Mouse (Mus musculus): Measurements from ENCODE around the gene Hspa8.
A peak's percentile ranks its signal among the peaks of the same experiment; 100 is the strongest.
"Not testable (repeated sequence)": the region's sequence is repeated elsewhere in the genome, so short reads cannot be mapped to it uniquely, and the experiment has no call there.

The Hspa8 gene

GRCm38 (mm10) chr9:40800675-40801612 is at the start of gene Hspa8:
TSS of gene Hspa8 (plus strand) at chr9:40800984.
- peak; percentile 100 for DNase-seq

- DNase-seq: no peak
Measured at GRCm38 (mm10) chr9:40751749-40752148, 49.0 kb upstream of the Hspa8 start.

GRCm38 (mm10) chr9:40756401-40756800 is 44.4 kb upstream of the Hspa8 start:
- DNase-seq: peak; percentile 85

- DNase-seq: peak; percentile 79
Measured at GRCm38 (mm10) chr9:40757105-40757626, 43.6 kb upstream of the Hspa8 start.

- peak; percentile 86 for DNase-seq
Measured at GRCm38 (mm10) chr9:40757685-40758270, 43.0 kb upstream of the Hspa8 start.

GRCm38 (mm10) chr9:40762354-40762753 is 38.4 kb upstream of the Hspa8 start:
- DNase-seq: no peak

- DNase-seq: peak; percentile 54
Measured at GRCm38 (mm10) chr9:40764887-40765580, 35.8 kb upstream of the Hspa8 start.

GRCm38 (mm10) chr9:40765581-40765940 is 35.2 kb upstream of the Hspa8 start:
- peak; percentile 80 for DNase-seq

GRCm38 (mm10) chr9:40766058-40766605 is 34.7 kb upstream of the Hspa8 start:
- DNase-seq: no peak

- no peak for DNase-seq
Measured at GRCm38 (mm10) chr9:40767946-40768345, 32.8 kb upstream of the Hspa8 start.

- DNase-seq: no peak
Measured at GRCm38 (mm10) chr9:40772246-40772645, 28.5 kb upstream of the Hspa8 start.

GRCm38 (mm10) chr9:40773142-40773541 is 27.6 kb upstream of the Hspa8 start:
- not testable (repeated sequence) for DNase-seq

GRCm38 (mm10) chr9:40773869-40774268 is 26.9 kb upstream of the Hspa8 start:
- no peak for DNase-seq

GRCm38 (mm10) chr9:40776044-40776443 is 24.7 kb upstream of the Hspa8 start:
- no peak for DNase-seq

GRCm38 (mm10) chr9:40776459-40777248 is 24.1 kb upstream of the Hspa8 start:
- DNase-seq: peak; percentile 89

- DNase-seq: peak; percentile 40
Measured at GRCm38 (mm10) chr9:40780111-40780510, 20.7 kb upstream of the Hspa8 start.

GRCm38 (mm10) chr9:40780892-40781725 is 19.7 kb upstream of the Hspa8 start:
- DNase-seq: no peak

- DNase-seq: peak; percentile 80
Measured at GRCm38 (mm10) chr9:40781726-40782581, 18.8 kb upstream of the Hspa8 start.

- peak; percentile 96 for DNase-seq
Measured at GRCm38 (mm10) chr9:40783641-40784373, 17.0 kb upstream of the Hspa8 start.
